Mouse (Mus musculus) cerebellum, adult 2 months (tissue): ENCODE measurements at regions not wholly inside any gene's neighbourhood (a gene's known extent, or its start where the extent isn't known, plus 50 kb on each side); places are given as distances from the start of the nearest gene placed in this dataset.

Source experiments
- CTCF ChIP-seq: fragments of 200-500 bp; IDR thresholded peaks from 2 replicates; pipeline ENCODE4 v1.5.1; 2011; ENCODE audit warnings: low read depth, mild to moderate bottlenecking, control low read depth, low read length, moderate library complexity, borderline replicate concordance; ENCODE audit not compliant: insufficient read depth
- POLR2A ChIP-seq: fragments of 200-500 bp; IDR thresholded peaks from 2 replicates; pipeline ENCODE4 v1.6.1; 2011; ENCODE audit warnings: low read length, control low read depth, borderline replicate concordance; ENCODE audit not compliant: insufficient read depth

GRCm38 (mm10) chr9:61509591-61510191, 137.5 kb downstream of the Tle3 start:
- TF ChIP-seq POLR2A (no peak), CTCF (no peak)
